Mouse (Mus musculus): Measurements from ENCODE around the gene Nid1. TPM values are rescaled to one million over a fixed set of nuclear protein-coding genes. Genes with fewer than 3 reads are reported as not detected.

The Nid1 gene
- polyA plus RNA-seq (2017; shearing (Covaris generic)), result not detected

GRCm38 (mm10) chr13:13437460-13438015 lies at the start of gene Nid1:
Gene Nid1, plus strand, starts transcription at chr13:13437551.

GRCm38 (mm10) chr13:13393228-13394095 lies 43.9 kb upstream of the Nid1 start, which contains the start of gene Gpr137b:
Gene Gpr137b, minus strand, starts transcription at chr13:13394014.

Other genes with a start within 250 kb of the Nid1 start
- 2.5 TPM for gene Gpr137b, start 43.5 kb upstream of the Nid1 start, polyA plus RNA-seq (2017; shearing (Covaris generic))
- 22.8 TPM for gene Lyst, start 152.8 kb downstream of the Nid1 start, polyA plus RNA-seq (2017; shearing (Covaris generic))

Measured in CD4-positive, CD25-positive, alpha-beta regulatory T cell, adult 9 weeks (primary cell).